Mouse (Mus musculus): ENCODE measurements around the gene Olfr558.

The Olfr558 gene

DNA sequence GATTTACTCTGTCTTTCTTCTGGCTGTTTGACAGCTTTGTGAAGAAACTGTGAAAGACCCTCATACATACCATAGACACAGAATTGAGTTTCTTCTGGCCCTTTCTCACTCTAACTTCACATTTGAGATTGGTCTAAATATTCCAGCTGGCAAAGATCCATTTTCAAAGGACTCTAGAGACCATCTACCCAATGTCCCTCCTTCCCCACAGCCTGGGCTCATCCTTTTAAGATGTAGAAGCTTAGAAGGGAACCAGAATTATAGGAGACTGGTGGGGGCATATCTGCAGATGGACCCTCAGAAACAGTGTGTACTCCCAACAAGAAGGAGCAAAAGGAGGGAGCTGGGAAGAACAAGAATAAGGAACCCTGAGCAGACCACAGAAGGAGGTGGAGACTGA, at the start of gene Olfr558:
Gene Olfr558 (plus strand): TSS at position 301 of the 400 bp plus-strand sequence.
- DNase-seq (ENCODE audit: low spot score) = no peak

DNA sequence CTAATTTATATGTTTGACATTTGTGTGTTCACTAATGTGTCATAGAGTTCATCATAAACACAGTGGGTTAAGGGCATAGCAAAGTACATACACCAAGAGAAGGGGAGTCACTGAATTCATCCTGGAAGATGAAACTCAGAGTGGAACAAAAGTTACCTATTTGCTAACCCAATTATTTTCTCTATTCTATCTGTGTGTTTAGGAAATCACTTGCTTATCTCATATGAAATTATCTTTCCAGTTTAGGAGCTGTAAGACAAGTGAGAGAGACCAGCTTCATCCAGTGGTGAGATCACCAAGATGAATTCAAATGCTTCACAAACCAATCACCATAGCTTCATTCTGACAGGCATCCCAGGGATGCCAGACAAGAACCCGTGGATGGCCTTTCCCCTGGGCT, 43.5 kb upstream of the Olfr558 start, which contains the start of gene Olfr555:
Gene Olfr555 (plus strand): TSS at position 301 of the 400 bp plus-strand sequence.
- no peak for DNase-seq (ENCODE audit: low spot score)

- DNase-seq (ENCODE audit: low spot score) = no peak
These were observed 37.4 kb upstream of the Olfr558 start, which contains the start of gene Olfr556 for GRCm38 (mm10) chr7:102664599-102664998. TSS of gene Olfr556 (plus strand) at chr7:102664899.

DNA sequence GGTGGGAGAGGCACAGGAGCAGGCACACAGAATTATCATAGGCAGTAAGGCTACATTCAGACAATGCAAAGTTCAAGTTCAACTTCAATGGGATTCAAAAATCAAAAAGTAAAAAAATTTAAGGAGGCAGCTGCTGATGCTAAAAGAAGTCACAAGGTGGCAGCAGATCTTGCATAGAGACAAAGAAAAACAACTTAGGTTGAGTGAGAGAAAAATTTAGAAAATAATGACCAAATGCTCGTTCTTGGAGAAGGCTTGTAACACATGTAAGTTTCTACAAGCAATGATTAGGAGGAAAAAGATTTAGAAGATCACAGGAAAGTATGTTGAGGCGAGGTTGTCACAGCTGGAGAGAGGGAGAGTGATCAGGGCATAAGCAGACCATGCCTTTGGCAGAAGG, 36.6 kb upstream of the Olfr558 start:
- DNase-seq (ENCODE audit: low spot score) = peak; percentile 43

DNA sequence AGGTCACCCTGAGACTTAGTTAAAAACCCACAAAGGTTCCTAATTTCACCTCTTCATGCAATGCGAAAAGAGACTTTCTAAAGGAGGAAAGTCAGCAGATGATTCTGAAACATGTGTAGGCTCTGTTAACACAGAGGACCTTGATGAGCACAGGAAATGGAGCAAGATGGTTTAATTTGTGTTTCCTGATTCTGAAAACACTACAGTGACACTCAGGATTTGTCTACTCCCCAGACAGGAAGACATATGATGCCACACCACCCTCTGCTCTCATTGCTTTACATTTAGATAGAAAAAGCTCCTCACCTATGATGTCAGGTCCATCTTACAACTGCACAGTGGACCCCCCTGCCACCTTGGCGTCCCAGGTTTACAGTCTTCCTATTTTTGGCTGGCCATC, 25.8 kb upstream of the Olfr558 start:
- no peak for DNase-seq (ENCODE audit: low spot score)

DNA sequence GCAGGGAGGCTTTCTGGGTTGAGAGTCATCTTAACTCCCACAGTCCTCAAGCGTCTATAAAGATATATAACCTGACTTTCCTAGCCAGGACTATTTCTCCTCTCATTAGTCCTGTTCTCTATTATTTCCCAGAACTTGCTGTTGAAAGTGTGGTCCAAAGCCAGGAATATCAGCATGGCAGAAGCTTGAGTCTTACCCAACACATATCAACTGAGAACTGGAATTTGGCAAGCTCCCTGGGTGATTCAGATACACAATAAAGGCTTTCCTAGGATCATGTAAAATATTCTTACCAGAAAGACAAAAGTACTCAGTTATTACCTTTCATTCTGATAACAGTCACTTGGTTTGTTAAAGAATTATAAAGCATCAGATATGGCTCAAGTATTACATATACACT, 20.1 kb upstream of the Olfr558 start:
- DNase-seq (ENCODE audit: low spot score) = no peak

GRCm38 (mm10) chr7:102686944-102687501, 15.0 kb upstream of the Olfr558 start, which contains the start of gene Trim68:
TSS of gene Trim68 (minus strand) at chr7:102687327.
- DNase-seq (ENCODE audit: low spot score) = peak; percentile 97

GRCm38 (mm10) chr7:102695358-102696125, 6.5 kb upstream of the Olfr558 start, which contains the start of gene Olfr557:
TSS of gene Olfr557 (plus strand) at chr7:102695910.
- peak; percentile 71 for DNase-seq (ENCODE audit: low spot score)

- no peak for DNase-seq (ENCODE audit: low spot score)
These were observed 3.6 kb upstream of the Olfr558 start for GRCm38 (mm10) chr7:102698461-102698860.

DNA sequence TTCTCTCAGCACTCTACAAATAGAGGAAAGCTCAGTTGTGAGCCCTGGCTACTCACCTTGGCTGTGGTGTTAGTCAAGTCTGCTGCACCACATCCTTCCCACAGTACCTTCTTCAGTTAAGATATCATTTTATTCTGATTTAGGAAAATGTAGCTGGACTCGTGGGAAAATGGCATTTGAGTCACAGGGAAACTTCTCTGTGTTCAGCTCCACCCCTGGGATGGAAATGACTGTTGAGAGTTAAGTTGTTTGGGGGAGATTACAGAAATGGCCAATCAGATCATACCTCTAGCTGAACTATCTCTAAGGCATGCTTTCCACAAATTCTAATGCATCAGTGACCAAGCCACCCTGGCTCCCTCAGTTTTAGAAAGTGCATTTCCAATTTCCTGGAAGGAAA, 17.0 kb downstream of the Olfr558 start, which contains the start of gene Olfr33:
Gene Olfr33 (minus strand): TSS at position 101 of the 400 bp plus-strand sequence.
- DNase-seq (ENCODE audit: low spot score) = no peak

GRCm38 (mm10) chr7:102727391-102727790, 25.4 kb downstream of the Olfr558 start, which contains the start of gene Olfr559:
TSS of gene Olfr559 (minus strand) at chr7:102727491.
- DNase-seq (ENCODE audit: low spot score) = no peak

GRCm38 (mm10) chr7:102733793-102734192, 31.8 kb downstream of the Olfr558 start:
- no peak for DNase-seq (ENCODE audit: low spot score)

DNA sequence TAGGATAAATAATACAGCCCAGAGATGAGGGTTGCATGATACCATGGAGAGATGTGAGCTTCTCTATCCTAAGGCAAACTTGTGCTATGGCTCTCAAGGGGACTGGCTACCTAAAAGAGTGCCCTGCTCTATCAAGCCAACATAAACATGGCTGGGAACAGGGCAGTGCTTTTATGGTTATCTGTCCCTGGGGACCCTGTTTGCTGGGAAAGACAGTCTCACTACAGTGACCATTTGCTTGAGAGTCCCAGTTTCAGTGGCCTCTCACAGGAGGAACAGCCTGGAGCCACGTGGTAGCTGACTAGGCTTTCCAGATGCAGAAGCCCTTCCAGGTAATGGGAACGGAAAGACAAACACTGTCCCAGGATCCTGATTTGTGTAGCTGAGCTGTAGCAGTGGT, 35.7 kb downstream of the Olfr558 start:
- peak; percentile 7 for DNase-seq (ENCODE audit: low spot score)

GRCm38 (mm10) chr7:102752086-102752485, 50.1 kb downstream of the Olfr558 start:
- no peak for DNase-seq (ENCODE audit: low spot score)

- DNase-seq (ENCODE audit: low spot score) = no peak
These were observed 57.3 kb downstream of the Olfr558 start, which contains the start of the genes Olfr560 and Olfr78 for GRCm38 (mm10) chr7:102759266-102759665. TSS of gene Olfr560 (minus strand) at chr7:102759366. TSS of gene Olfr78 (minus strand) at chr7:102759471.
